Mouse (Mus musculus): Measurements from ENCODE around the gene Cnnm2.
"Not testable (repeated sequence)": the region's sequence is repeated elsewhere in the genome, so short reads cannot be mapped to it uniquely, and the experiment has no call there.

The Cnnm2 gene

GRCm38 (mm10) chr19:46761247-46761946 lies at the start of gene Cnnm2:
Gene Cnnm2, plus strand, starts transcription at chr19:46761596.
- DNase-seq (ENCODE audit: low read depth, low spot score) = peak; percentile 99

- no peak for DNase-seq (ENCODE audit: low read depth, low spot score)
These were observed 47.2 kb upstream of the Cnnm2 start for GRCm38 (mm10) chr19:46714234-46714633.

- DNase-seq (ENCODE audit: low read depth, low spot score) = no peak
These were observed 46.4 kb upstream of the Cnnm2 start for GRCm38 (mm10) chr19:46715016-46715415.

- no peak for DNase-seq (ENCODE audit: low read depth, low spot score)
These were observed 43.2 kb upstream of the Cnnm2 start for GRCm38 (mm10) chr19:46718150-46718549.

- DNase-seq (ENCODE audit: low read depth, low spot score) = no peak
These were observed 37.0 kb upstream of the Cnnm2 start for GRCm38 (mm10) chr19:46724411-46724810.

GRCm38 (mm10) chr19:46726142-46726541 lies 35.3 kb upstream of the Cnnm2 start:
- no peak for DNase-seq (ENCODE audit: low read depth, low spot score)

- no peak for DNase-seq (ENCODE audit: low read depth, low spot score)
These were observed 34.2 kb upstream of the Cnnm2 start for GRCm38 (mm10) chr19:46727140-46727736.

GRCm38 (mm10) chr19:46727945-46728540 lies 33.4 kb upstream of the Cnnm2 start:
- DNase-seq (ENCODE audit: low read depth, low spot score) = no peak

GRCm38 (mm10) chr19:46728909-46729308 lies 32.5 kb upstream of the Cnnm2 start:
- no peak for DNase-seq (ENCODE audit: low read depth, low spot score)

GRCm38 (mm10) chr19:46731351-46731750 lies 30.0 kb upstream of the Cnnm2 start:
- no peak for DNase-seq (ENCODE audit: low read depth, low spot score)

GRCm38 (mm10) chr19:46732673-46733072 lies 28.7 kb upstream of the Cnnm2 start:
- not testable (repeated sequence) for DNase-seq (ENCODE audit: low read depth, low spot score)

GRCm38 (mm10) chr19:46733626-46734025 lies 27.8 kb upstream of the Cnnm2 start:
- DNase-seq (ENCODE audit: low read depth, low spot score) = no peak

- no peak for DNase-seq (ENCODE audit: low read depth, low spot score)
These were observed 26.2 kb upstream of the Cnnm2 start for GRCm38 (mm10) chr19:46735241-46735640.

- no peak for DNase-seq (ENCODE audit: low read depth, low spot score)
These were observed 24.3 kb upstream of the Cnnm2 start for GRCm38 (mm10) chr19:46737106-46737505.

GRCm38 (mm10) chr19:46740341-46741008 lies 20.9 kb upstream of the Cnnm2 start:
- peak; percentile 54 for DNase-seq (ENCODE audit: low read depth, low spot score)

GRCm38 (mm10) chr19:46741574-46741973 lies 19.8 kb upstream of the Cnnm2 start:
- DNase-seq (ENCODE audit: low read depth, low spot score) = no peak

- DNase-seq (ENCODE audit: low read depth, low spot score) = no peak
These were observed 16.7 kb upstream of the Cnnm2 start for GRCm38 (mm10) chr19:46744681-46745080.

GRCm38 (mm10) chr19:46747799-46748198 lies 13.6 kb upstream of the Cnnm2 start:
- no peak for DNase-seq (ENCODE audit: low read depth, low spot score)

GRCm38 (mm10) chr19:46752235-46752634 lies 9.2 kb upstream of the Cnnm2 start:
- DNase-seq (ENCODE audit: low read depth, low spot score) = no peak

GRCm38 (mm10) chr19:46755066-46755465 lies 6.3 kb upstream of the Cnnm2 start:
- no peak for DNase-seq (ENCODE audit: low read depth, low spot score)

- no peak for DNase-seq (ENCODE audit: low read depth, low spot score)
These were observed 5.2 kb upstream of the Cnnm2 start for GRCm38 (mm10) chr19:46756221-46756620.

- DNase-seq (ENCODE audit: low read depth, low spot score) = no peak
These were observed 2.3 kb upstream of the Cnnm2 start for GRCm38 (mm10) chr19:46759096-46759495.
